Mouse (Mus musculus) layer of hippocampus, adult 18-20 months (tissue): ENCODE data around the gene Wdr31. TPM values are rescaled to one million over a fixed set of nuclear protein-coding genes. Genes with fewer than 3 reads are reported as not detected.
"Not testable (repeated sequence)": the region's sequence is repeated elsewhere in the genome, so short reads cannot be mapped to it uniquely, and the experiment has no call there.

Source experiments
- DNase-seq, 2 experiments: peaks; one replicate each; pipeline ENCODE4 v3.0.0; 2022; ENCODE audit warnings: low spot score in 2 of 2
- total RNA-seq, 2 experiments: library from RNA; stranded (reverse); gene quantifications; 2 replicates each; pipeline ENCODE4 v1.2.3; 2021

Gene Wdr31
- total RNA-seq, 2 experiments from 2014 or later = 6.1 to 8.5 TPM

- DNase-seq = peak; percentile 40 to 51
Measured at GRCm38 (mm10) chr4:62496815-62497214, 26.1 kb upstream of the Wdr31 start.

- DNase-seq = no peak
Measured at GRCm38 (mm10) chr4:62495946-62496345, 25.2 kb upstream of the Wdr31 start.

GRCm38 (mm10) chr4:62494230-62494629 lies 23.5 kb upstream of the Wdr31 start:
- DNase-seq = no peak

- no peak for DNase-seq
Measured at GRCm38 (mm10) chr4:62492682-62493081, 22.0 kb upstream of the Wdr31 start.

- DNase-seq = no peak
Measured at GRCm38 (mm10) chr4:62487914-62488313, 17.2 kb upstream of the Wdr31 start.

GRCm38 (mm10) chr4:62487172-62487571 lies 16.5 kb upstream of the Wdr31 start:
- DNase-seq = no peak

GRCm38 (mm10) chr4:62486162-62486696 lies 15.5 kb upstream of the Wdr31 start:
- no peak for DNase-seq

- DNase-seq = no peak
Measured at GRCm38 (mm10) chr4:62485450-62486161, 14.9 kb upstream of the Wdr31 start.

GRCm38 (mm10) chr4:62484928-62485327 lies 14.2 kb upstream of the Wdr31 start:
- DNase-seq = no peak

- no peak for DNase-seq
Measured at GRCm38 (mm10) chr4:62480709-62481605, 10.3 kb upstream of the Wdr31 start.

GRCm38 (mm10) chr4:62479937-62480708 lies 9.4 kb upstream of the Wdr31 start, which contains the start of gene Bspry:
Bspry (plus strand) TSS chr4:62480053.
- no peak for DNase-seq

- DNase-seq = not testable (repeated sequence)
Measured at GRCm38 (mm10) chr4:62479593-62479936, 8.9 kb upstream of the Wdr31 start.

- no peak for DNase-seq
Measured at GRCm38 (mm10) chr4:62477542-62478244, 7.0 kb upstream of the Wdr31 start.

GRCm38 (mm10) chr4:62475793-62476192 lies 5.1 kb upstream of the Wdr31 start:
- no peak for DNase-seq

GRCm38 (mm10) chr4:62475131-62475530 lies 4.4 kb upstream of the Wdr31 start:
- DNase-seq = no peak

GRCm38 (mm10) chr4:62472071-62472470 lies 1.4 kb upstream of the Wdr31 start:
- peak in 1 of 2 experiments; percentile 36 for DNase-seq

GRCm38 (mm10) chr4:62468158-62468557 lies 2.5 kb downstream of the Wdr31 start:
- DNase-seq = no peak

- DNase-seq = no peak
Measured at GRCm38 (mm10) chr4:62463124-62463523, 7.6 kb downstream of the Wdr31 start.

GRCm38 (mm10) chr4:62460348-62460747 lies 10.3 kb downstream of the Wdr31 start:
- no peak for DNase-seq

GRCm38 (mm10) chr4:62459081-62459480 lies 11.6 kb downstream of the Wdr31 start:
- peak; percentile 71 to 80 for DNase-seq

- DNase-seq = peak in 1 of 2 experiments; percentile 65
Measured at GRCm38 (mm10) chr4:62454995-62455394, 15.7 kb downstream of the Wdr31 start.
